Mouse (Mus musculus) limb, embryonic 13.5 days (tissue): ENCODE results near the gene Nxpe4. TPM values are rescaled to one million over a fixed set of nuclear protein-coding genes. Genes with fewer than 3 reads are reported as not detected.
"Not testable (repeated sequence)": the region's sequence is repeated elsewhere in the genome, so short reads cannot be mapped to it uniquely, and the experiment has no call there.

ENCODE experiments used
- ATAC-seq: fragments of 200-750 bp; cut with Nextera tagmentation; 2 replicates; pipeline ENCODE4 v1.8.0; 2017; ENCODE audit warnings: low read depth, moderate number of reproducible peaks, moderate TSS enrichment; ENCODE audit not compliant: low FRiP score
- H3K27ac ChIP-seq: fragments of 300-500 bp; sonication (generic); 2 replicates; pipeline ENCODE4 v1.5.1; 2015; ENCODE audit warnings: inconsistent platforms, mild to moderate bottlenecking, moderate library complexity
- H3K27me3 ChIP-seq: fragments of 300-500 bp; sonication (generic); 2 replicates; pipeline ENCODE4 v1.6.1; 2015; ENCODE audit warnings: mild to moderate bottlenecking, inconsistent platforms
- H3K36me3 ChIP-seq: fragments of 300-500 bp; sonication (generic); 2 replicates; pipeline ENCODE4 v1.6.1; 2015; ENCODE audit warnings: inconsistent platforms, mild to moderate bottlenecking, moderate library complexity
- H3K4me1 ChIP-seq: fragments of 300-500 bp; sonication (generic); 2 replicates; pipeline ENCODE4 v1.6.1; 2015; ENCODE audit warnings: inconsistent platforms
- H3K4me2 ChIP-seq: fragments of 300-500 bp; sonication (generic); replicated peaks from 2 replicates; pipeline ENCODE4 v1.6.1; 2015; ENCODE audit warnings: inconsistent platforms, mild to moderate bottlenecking, moderate library complexity
- H3K4me3 ChIP-seq: fragments of 300-500 bp; sonication (generic); 2 replicates; pipeline ENCODE4 v1.5.1; 2015; ENCODE audit warnings: moderate library complexity, mild to moderate bottlenecking, inconsistent platforms
- H3K9ac ChIP-seq: fragments of 300-500 bp; sonication (generic); 2 replicates; pipeline ENCODE4 v1.6.1; 2015; ENCODE audit warnings: mild to moderate bottlenecking, inconsistent platforms
- H3K9me3 ChIP-seq: fragments of 300-500 bp; sonication (generic); 2 replicates; pipeline ENCODE4 v1.6.1; 2016; ENCODE audit warnings: inconsistent platforms
- WGBS: fragments of 180-500 bp; shearing (Covaris S2); methylation state at CpG from one replicate; pipeline ENCODE4 v1.1.7; 2015; 5-methylcytosine and 5-hydroxymethylcytosine counted together
- polyA plus RNA-seq: library from polyadenylated mRNA; unstranded; fragments of >200 nt; fragmentation: Nextera tagmentation; extraction: Ambion mirVana; gene quantifications from 2 replicates; pipeline ENCODE4 v1.2.1, GENCODE M21; 2015

Nxpe4 gene
- polyA plus RNA-seq, 1 experiment from 2014 or later, result 7.7 TPM

DNA sequence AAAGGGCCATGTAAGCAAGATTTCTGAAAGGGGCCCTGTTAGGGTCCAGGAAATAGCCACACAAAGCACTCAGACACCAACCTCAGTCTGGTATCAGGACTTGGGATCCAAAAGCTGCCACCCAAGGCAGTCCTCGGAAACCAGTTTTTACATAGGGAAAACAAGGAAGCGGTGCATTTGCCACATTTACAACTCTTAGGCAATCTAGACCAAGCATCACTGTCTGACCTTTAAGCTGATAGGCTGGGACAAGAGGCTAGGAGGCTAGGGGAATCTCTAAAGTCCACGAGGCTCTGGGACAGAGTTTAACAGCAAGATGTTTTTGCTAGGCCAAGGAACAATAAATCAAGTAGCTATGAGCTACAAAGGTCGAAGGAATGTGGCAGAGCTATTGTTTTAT, 226.6 kb downstream of the Nxpe4 start:
- 60% methylated on average over 4 of the region's 4 CpGs for WGBS
- no peak overlapping the region for H3K9ac ChIP-seq
- H3K4me2 ChIP-seq, result no peak overlapping the region
- no peaks in the 10 kb centered on the region for H3K27me3 ChIP-seq
- no peak overlapping the region for H3K27ac ChIP-seq
- no peak for ATAC-seq
- peaks cover 8% of the 10 kb centered on the region; the same call in 1 of the 2 replicates for H3K4me1 ChIP-seq
- H3K9me3 ChIP-seq, result no peaks in the 10 kb centered on the region
- no peaks in the 10 kb centered on the region for H3K36me3 ChIP-seq
- H3K4me3 ChIP-seq, result no peak overlapping the region

GRCm38 (mm10) chr9:48389983-48390382, 228.2 kb downstream of the Nxpe4 start:
- WGBS, result 40% methylated on average over 3 of the region's 3 CpGs

DNA sequence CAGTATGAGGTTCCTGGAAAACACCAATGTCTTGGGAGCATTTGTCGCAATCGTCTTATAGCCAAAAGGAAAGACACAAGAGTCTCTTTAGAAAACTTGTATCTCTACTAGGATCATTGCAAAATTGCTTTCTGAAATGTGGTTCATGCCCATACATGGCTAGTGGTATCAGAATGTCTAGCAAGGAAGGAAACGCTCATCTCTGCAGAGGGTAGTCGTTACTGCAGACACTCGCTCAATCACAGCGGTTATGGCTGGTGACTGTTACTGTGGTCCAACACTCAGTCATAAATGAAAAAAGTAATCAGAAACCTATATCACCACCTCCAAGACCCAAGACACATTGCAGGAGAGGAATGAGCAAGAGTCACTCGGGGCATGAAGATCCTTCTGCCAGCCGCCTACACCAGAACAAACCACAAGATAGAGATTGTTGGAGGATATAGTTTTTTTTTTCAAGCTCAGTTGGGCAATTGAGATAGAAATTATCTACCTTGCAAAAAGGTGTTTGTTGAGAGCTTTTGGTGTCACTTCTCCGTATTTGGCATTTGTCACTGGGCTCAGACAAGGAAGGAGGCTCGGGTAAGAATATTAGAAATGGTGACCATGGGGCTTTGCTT, 241.9 kb downstream of the Nxpe4 start:
- Histone ChIP-seq H3K9ac (no peak overlapping the region), H3K4me3 (no peak overlapping the region), H3K27me3 (no peaks in the 10 kb centered on the region), H3K4me2 (no peak overlapping the region), H3K27ac (no peak overlapping the region), H3K4me1 (no peaks in the 10 kb centered on the region), H3K36me3 (no peaks in the 10 kb centered on the region), H3K9me3 (0 out of 2 replicates have a peak, but pooled peaks cover 3% of the 10 kb centered on the region)
- 94% methylated on average over 10 of the region's 10 CpGs for WGBS
- no peak for ATAC-seq

More at GRCm38 (mm10) chr9:48389983-48390382, 228.2 kb downstream of the Nxpe4 start:
- Histone ChIP-seq H3K9ac (no peak overlapping the region), H3K36me3 (no peaks in the 10 kb centered on the region), H3K4me1 (peaks cover 8% of the 10 kb centered on the region; the same call in 1 of the 2 replicates), H3K4me2 (no peak overlapping the region), H3K27ac (no peak overlapping the region), H3K4me3 (no peak overlapping the region), H3K9me3 (no peaks in the 10 kb centered on the region), H3K27me3 (no peaks in the 10 kb centered on the region)
- ATAC-seq, result no peak

DNA sequence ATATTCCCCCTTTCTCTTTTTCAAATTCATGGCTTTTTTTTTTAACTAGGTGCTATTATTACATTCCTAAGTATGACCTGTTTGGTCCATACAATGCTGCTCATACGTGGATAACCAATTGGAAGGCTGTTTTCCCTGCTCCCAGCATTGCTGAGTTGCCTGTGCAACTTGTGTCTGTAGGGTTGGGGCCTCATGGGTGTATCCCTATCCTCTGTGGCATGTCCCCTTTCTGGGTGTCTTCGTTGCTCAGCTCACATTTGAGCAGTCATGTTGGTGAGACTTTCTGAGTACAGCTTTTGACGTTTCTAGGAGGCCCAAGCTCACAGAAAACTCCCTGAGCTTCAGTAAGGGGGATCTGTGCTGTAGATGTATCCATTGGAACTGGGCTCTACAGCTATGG, 242.9 kb downstream of the Nxpe4 start:
- Histone ChIP-seq H3K27me3 (no peaks in the 10 kb centered on the region), H3K9ac (no peak overlapping the region), H3K4me1 (no peaks in the 10 kb centered on the region), H3K4me3 (no peak overlapping the region), H3K27ac (no peak overlapping the region), H3K9me3 (0 out of 2 replicates have a peak, but pooled peaks cover 3% of the 10 kb centered on the region), H3K4me2 (no peak overlapping the region), H3K36me3 (no peaks in the 10 kb centered on the region)
- WGBS, result 67% methylated on average over 3 of the region's 3 CpGs
- ATAC-seq, result no peak

DNA sequence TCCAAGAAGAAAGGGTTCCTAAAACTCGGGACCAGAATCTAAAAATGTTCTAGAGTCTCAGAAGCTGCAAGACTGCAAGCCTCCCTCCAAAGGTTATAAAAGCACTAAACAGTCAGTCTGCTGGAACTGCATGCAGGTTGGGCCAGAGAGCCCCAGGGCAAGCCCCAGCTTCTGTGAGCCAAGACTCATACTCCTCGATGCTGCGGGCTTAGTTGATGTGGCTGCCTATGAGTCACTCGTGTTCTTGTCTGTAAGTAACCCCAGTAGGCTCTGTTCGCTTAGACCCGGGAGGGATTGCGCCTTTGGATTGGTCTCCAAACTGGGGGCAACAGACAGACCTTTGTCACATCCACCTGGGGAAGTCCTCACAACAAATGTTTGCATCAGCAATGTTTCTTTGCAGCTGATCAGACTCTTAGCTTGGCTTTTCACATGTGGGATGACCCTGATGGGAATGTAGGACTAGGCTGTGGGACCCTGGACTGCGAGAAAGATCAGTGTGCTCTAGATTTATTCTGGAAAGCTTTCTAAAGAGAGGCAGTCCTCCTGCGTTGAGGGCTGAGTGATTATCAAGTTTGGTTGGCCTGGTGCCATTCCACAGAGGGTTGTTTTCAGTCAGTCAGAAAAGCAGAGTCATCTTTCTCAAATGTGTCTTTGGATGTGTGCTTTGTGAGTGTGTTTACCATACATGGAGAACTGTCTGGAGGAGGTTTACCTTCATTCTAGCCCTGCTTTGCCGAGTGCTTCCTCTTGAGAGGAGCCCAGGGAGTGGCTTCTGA, 245.9 kb downstream of the Nxpe4 start:
- Histone ChIP-seq H3K4me3 (no peak overlapping the region), H3K9me3 (0 out of 2 replicates have a peak, but pooled peaks cover 3% of the 10 kb centered on the region), H3K4me2 (no peak overlapping the region), H3K36me3 (no peaks in the 10 kb centered on the region), H3K9ac (no peak overlapping the region), H3K27me3 (no peaks in the 10 kb centered on the region), H3K27ac (no peak overlapping the region), H3K4me1 (no peaks in the 10 kb centered on the region)
- 77% methylated on average over 10 of the region's 10 CpGs for WGBS
- no peak for ATAC-seq

GRCm38 (mm10) chr9:48410217-48411035, 248.6 kb downstream of the Nxpe4 start:
- Histone ChIP-seq H3K27ac (no peak overlapping the region), H3K27me3 (no peaks in the 10 kb centered on the region), H3K9me3 (no peaks in the 10 kb centered on the region), H3K9ac (no peak overlapping the region), H3K36me3 (no peaks in the 10 kb centered on the region), H3K4me3 (no peak overlapping the region), H3K4me2 (no peak overlapping the region), H3K4me1 (peaks cover 8% of the 10 kb centered on the region; the same call in 1 of the 2 replicates)
- no peak for ATAC-seq
- WGBS, result 72% methylated on average over 6 of the region's 6 CpGs

DNA sequence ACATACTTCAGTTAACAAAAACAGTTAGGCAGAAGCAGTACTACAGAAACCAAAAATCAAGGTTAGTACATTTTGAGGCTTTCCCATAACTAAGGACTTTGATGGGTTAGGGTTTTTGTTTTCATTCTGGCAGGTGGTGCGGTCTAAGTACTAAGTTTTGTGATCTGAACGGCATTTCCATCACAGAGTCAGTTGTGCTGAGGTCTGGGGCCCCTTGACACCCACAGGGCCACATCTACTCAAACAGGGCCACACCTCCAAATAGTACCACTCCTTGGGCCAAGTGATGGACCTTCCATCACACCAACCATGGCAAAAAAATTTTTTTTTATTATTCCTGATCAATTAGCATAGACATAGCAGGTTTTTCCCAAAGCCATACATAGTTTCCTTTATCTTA, 251.8 kb downstream of the Nxpe4 start:
- Histone ChIP-seq H3K4me3 (no peak overlapping the region), H3K4me2 (no peak overlapping the region), H3K27ac (no peak overlapping the region), H3K9me3 (no peaks in the 10 kb centered on the region), H3K36me3 (no peaks in the 10 kb centered on the region), H3K4me1 (peaks cover 8% of the 10 kb centered on the region; the same call in 1 of the 2 replicates), H3K9ac (no peak overlapping the region), H3K27me3 (no peaks in the 10 kb centered on the region)
- WGBS, result 89% methylated on average over 2 of the region's 2 CpGs
- no peak for ATAC-seq

DNA sequence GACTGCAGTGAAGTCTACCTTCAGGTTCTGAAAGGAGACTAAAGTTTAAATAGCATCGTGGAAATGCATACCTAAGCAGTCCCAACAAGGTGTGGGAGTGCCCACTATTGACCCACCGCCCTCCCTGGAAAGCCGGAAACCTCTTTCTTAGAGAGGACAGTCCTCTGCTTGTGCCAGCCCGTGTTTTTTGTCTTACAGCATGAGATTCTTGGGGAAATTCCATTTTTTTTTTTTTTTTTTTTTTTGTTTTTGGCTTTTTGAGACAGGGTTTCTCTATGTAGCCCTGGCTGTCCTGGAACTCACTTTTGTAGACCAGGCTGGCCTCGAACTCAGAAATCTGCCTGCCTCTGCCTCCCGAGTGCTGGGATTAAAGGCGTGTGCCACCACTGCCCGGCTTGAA, 255.5 kb downstream of the Nxpe4 start:
- ATAC-seq, H3K4me2 ChIP-seq, H3K9ac ChIP-seq, H3K9me3 ChIP-seq, H3K27ac ChIP-seq, H3K4me3 ChIP-seq, H3K4me1 ChIP-seq, H3K27me3 ChIP-seq, H3K36me3 ChIP-seq: not testable (repeated sequence)
- 94% methylated on average over 8 of the region's 8 CpGs for WGBS

GRCm38 (mm10) chr9:48417994-48418393, 256.2 kb downstream of the Nxpe4 start:
- Histone ChIP-seq H3K27me3 (no peaks in the 10 kb centered on the region), H3K4me2 (no peak overlapping the region), H3K36me3 (no peaks in the 10 kb centered on the region), H3K9me3 (no peaks in the 10 kb centered on the region), H3K9ac (no peak overlapping the region), H3K4me1 (peaks cover 8% of the 10 kb centered on the region; the same call in 1 of the 2 replicates), H3K4me3 (no peak overlapping the region), H3K27ac (no peak overlapping the region)
- ATAC-seq, result no peak
- 80% methylated on average over 3 of the region's 3 CpGs for WGBS

- WGBS, result 76% methylated on average over 2 of the region's 2 CpGs
- ATAC-seq, result no peak
- H3K27me3 ChIP-seq, result no peaks in the 10 kb centered on the region
- no peak overlapping the region for H3K4me3 ChIP-seq
- H3K36me3 ChIP-seq, result no peaks in the 10 kb centered on the region
- no peak overlapping the region for H3K4me2 ChIP-seq
- no peak overlapping the region for H3K9ac ChIP-seq
- no peaks in the 10 kb centered on the region for H3K9me3 ChIP-seq
- H3K4me1 ChIP-seq, result peaks cover 8% of the 10 kb centered on the region; the same call in 1 of the 2 replicates
- H3K27ac ChIP-seq, result no peak overlapping the region
Observed at GRCm38 (mm10) chr9:48418397-48418796, 256.6 kb downstream of the Nxpe4 start.

GRCm38 (mm10) chr9:48418829-48419228, 257.0 kb downstream of the Nxpe4 start:
- no peak for ATAC-seq
- Histone ChIP-seq H3K9ac (no peak overlapping the region), H3K36me3 (no peaks in the 10 kb centered on the region), H3K4me2 (no peak overlapping the region), H3K4me1 (peaks cover 8% of the 10 kb centered on the region; the same call in 1 of the 2 replicates), H3K4me3 (no peak overlapping the region), H3K9me3 (no peaks in the 10 kb centered on the region), H3K27me3 (no peaks in the 10 kb centered on the region), H3K27ac (no peak overlapping the region)
- 73% methylated on average over 8 of the region's 8 CpGs for WGBS

- no peak overlapping the region for H3K4me2 ChIP-seq
- no peak overlapping the region for H3K4me3 ChIP-seq
- 87% methylated on average over 7 of the region's 7 CpGs for WGBS
- H3K9me3 ChIP-seq, result no peaks in the 10 kb centered on the region
- ATAC-seq, result no peak
- no peak overlapping the region for H3K9ac ChIP-seq
- no peaks in the 10 kb centered on the region for H3K4me1 ChIP-seq
- no peak overlapping the region for H3K27ac ChIP-seq
- H3K27me3 ChIP-seq, result no peaks in the 10 kb centered on the region
- no peaks in the 10 kb centered on the region for H3K36me3 ChIP-seq
Observed at GRCm38 (mm10) chr9:48420437-48420836, 258.6 kb downstream of the Nxpe4 start.
